Mouse (Mus musculus) central nervous system, embryonic 14 days (tissue): ENCODE data around the gene Dcun1d1. TPM values are rescaled to one million over a fixed set of nuclear protein-coding genes. Genes with fewer than 3 reads are reported as not detected.

Experiments
- polyA plus RNA-seq: library from polyadenylated mRNA; depleted of rRNA; stranded (reverse); fragments of >200 nt; gene quantifications from 2 replicates; pipeline ENCODE4 v1.2.3, GENCODE M21; 2012; rRNA removed

Dcun1d1 gene
- polyA plus RNA-seq = 31.5 and 36.9 TPM in 2 replicates

GRCm38 (mm10) chr3:35937345-35937744 lies at the start of gene Dcun1d1:
Dcun1d1 (minus strand) TSS chr3:35937445.

Other genes starting within 250 kb of the Dcun1d1 start
- gene Atp11b, start 183.3 kb downstream of the Dcun1d1 start, polyA plus RNA-seq = 68.5 and 83.8 TPM in 2 replicates
- 25.2 and 26.2 TPM in 2 replicates for gene Mccc1, start 63.2 kb upstream of the Dcun1d1 start, polyA plus RNA-seq
- gene Ccdc144b, start 116.1 kb upstream of the Dcun1d1 start, polyA plus RNA-seq = not detected in 2 replicates
- 49.3 and 52.6 TPM in 2 replicates for gene Acad9, start 128.5 kb upstream of the Dcun1d1 start, polyA plus RNA-seq
- 5.3 and 5.6 TPM in 2 replicates for gene D3Ertd254e, start 213.6 kb upstream of the Dcun1d1 start, polyA plus RNA-seq